Mouse (Mus musculus) small intestine, adult 2 months (tissue): Measurements from ENCODE around the gene Hist2h3c2. TPM values are rescaled to one million over a fixed set of nuclear protein-coding genes. Genes with fewer than 3 reads are reported as not detected.
"Not testable (repeated sequence)": the region's sequence is repeated elsewhere in the genome, so short reads cannot be mapped to it uniquely, and the experiment has no call there.

Source experiments
- H3K27ac ChIP-seq: fragments of 200-500 bp; 2 replicates; pipeline ENCODE4 v1.5.1; 2012; ENCODE audit warnings: low read depth, low read length, control low read depth, inconsistent platforms; ENCODE audit not compliant: insufficient read depth
- H3K27me3 ChIP-seq: fragments of 200-500 bp; 2 replicates; pipeline ENCODE4 v1.6.1; 2012; ENCODE audit warnings: mild to moderate bottlenecking, moderate library complexity, low read length, inconsistent platforms; ENCODE audit not compliant: control insufficient read depth, insufficient read depth
- H3K36me3 ChIP-seq: fragments of 200-500 bp; 2 replicates; pipeline ENCODE4 v1.6.1; 2012; ENCODE audit warnings: mild to moderate bottlenecking, low read length, control low read depth, inconsistent platforms; ENCODE audit not compliant: control insufficient read depth, insufficient read depth
- H3K4me1 ChIP-seq: fragments of 200-500 bp; 2 replicates; pipeline ENCODE4 v1.6.1; 2012; ENCODE audit warnings: low read length, inconsistent platforms, mixed read lengths; ENCODE audit not compliant: control insufficient read depth, insufficient read depth, insufficient read length
- H3K4me3 ChIP-seq: fragments of 200-500 bp; 2 replicates; pipeline ENCODE4 v1.5.1; 2012; ENCODE audit warnings: low read depth, mild to moderate bottlenecking, control low read depth, inconsistent platforms, low read length, moderate library complexity
- CTCF ChIP-seq: fragments of 200-500 bp; IDR thresholded peaks from 2 replicates; pipeline ENCODE4 v1.5.1; 2012; ENCODE audit warnings: low read depth, mild to moderate bottlenecking, control low read depth, inconsistent platforms, low read length, moderate library complexity, mixed read lengths; ENCODE audit not compliant: insufficient replicate concordance, insufficient read length; ENCODE audit errors: extremely low read depth
- POLR2A ChIP-seq: fragments of 200-500 bp; IDR thresholded peaks from 2 replicates; pipeline ENCODE4 v1.6.1; 2012; ENCODE audit warnings: low read depth, mild to moderate bottlenecking, control low read depth, inconsistent platforms, low read length, moderate library complexity
- WGBS: fragments of 180-500 bp; shearing (Covaris S2); methylation state at CpG from one replicate; pipeline ENCODE4 v1.1.7; 2018; 5-methylcytosine and 5-hydroxymethylcytosine counted together
- polyA plus RNA-seq: library from polyadenylated mRNA; depleted of rRNA; stranded (reverse); fragments of >200 nt; gene quantifications from 2 replicates; pipeline ENCODE4 v1.2.3, GENCODE M21; 2012

Hist2h3c2 gene
- polyA plus RNA-seq, 1 experiment: 109 TPM

- TF ChIP-seq POLR2A: peak; percentile 98
- TF ChIP-seq CTCF: no peak
- H3K4me1 ChIP-seq: peaks cover 2% of the 10 kb centered on the region; the same call in 1 of the 2 replicates
- peak within 1 kb of the TSS; percentile 68 for H3K4me3 ChIP-seq
- H3K27me3 ChIP-seq: no peaks in the 10 kb centered on the region
- peak within 1 kb of the TSS; percentile 97 for H3K27ac ChIP-seq
- no peaks in the 10 kb centered on the region for H3K36me3 ChIP-seq
- WGBS: under 1% methylated on average over 45 of the region's 45 CpGs
These were observed 30.9 kb upstream of the Hist2h3c2 start, which contains the start of gene Hist2h2bb for GRCm38 (mm10) chr3:96269511-96270474. TSS of gene Hist2h2bb (plus strand) at chr3:96269752.

- not testable (repeated sequence) for H3K27me3 ChIP-seq, H3K4me1 ChIP-seq, H3K36me3 ChIP-seq
- WGBS: under 1% methylated on average over 18 of the region's 44 CpGs
- H3K27ac ChIP-seq: peak overlapping the region; percentile 97
- peak overlapping the region; percentile 66 for H3K4me3 ChIP-seq
These were observed 29.9 kb upstream of the Hist2h3c2 start for GRCm38 (mm10) chr3:96268776-96269378.

DNA sequence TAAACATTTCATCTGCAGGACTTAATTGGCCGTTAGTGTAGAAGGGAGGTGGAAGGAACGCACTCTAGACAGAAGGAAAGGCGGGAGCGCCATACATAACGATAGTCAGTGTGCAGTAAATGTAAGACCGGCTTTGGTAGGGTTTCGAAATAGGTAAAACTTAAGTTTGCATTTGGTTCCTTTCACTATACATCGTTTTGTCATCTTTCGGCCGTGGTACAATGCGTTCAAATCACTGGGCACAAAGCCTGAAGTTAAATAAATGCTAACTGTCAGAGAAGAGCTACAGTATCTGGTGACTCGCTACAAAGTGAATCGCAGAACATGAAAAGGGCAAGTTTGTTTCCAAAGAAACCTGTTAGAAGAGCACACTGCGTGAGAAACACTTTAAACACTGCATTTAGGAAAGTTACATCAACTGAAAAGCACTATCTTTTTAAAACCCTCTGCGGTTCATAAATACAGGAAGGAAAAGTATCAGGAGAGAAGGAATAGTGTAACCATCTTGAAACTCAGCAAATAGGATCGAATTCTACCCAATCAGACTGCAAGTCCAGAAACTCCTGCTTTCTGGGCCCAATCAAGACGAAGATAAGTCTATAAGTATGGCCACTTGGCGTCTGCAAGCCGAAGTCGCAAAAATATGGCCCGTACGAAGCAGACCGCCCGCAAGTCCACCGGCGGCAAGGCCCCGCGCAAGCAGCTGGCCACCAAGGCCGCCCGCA is 29.3 kb upstream of the Hist2h3c2 start, which contains the start of gene Hist2h3b:
Hist2h3b (plus strand) TSS at position 604 of the 725 bp plus-strand sequence.
- peak; percentile 94 for TF ChIP-seq POLR2A
- no peak for TF ChIP-seq CTCF
- H3K36me3 ChIP-seq: no peaks in the 10 kb centered on the region
- peaks cover 2% of the 10 kb centered on the region; the same call in 1 of the 2 replicates for H3K4me1 ChIP-seq
- H3K27ac ChIP-seq: peak within 1 kb of the TSS; percentile 97
- 9% methylated on average over 30 of the region's 30 CpGs for WGBS
- peak within 1 kb of the TSS; percentile 68 for H3K4me3 ChIP-seq
- H3K27me3 ChIP-seq: no peaks in the 10 kb centered on the region

GRCm38 (mm10) chr3:96267541-96267940 is 28.6 kb upstream of the Hist2h3c2 start:
- Histone ChIP-seq H3K4me3 (no peak overlapping the region), H3K27ac (no peak overlapping the region), H3K4me1 (peaks cover 2% of the 10 kb centered on the region; the same call in 1 of the 2 replicates), H3K27me3 (no peaks in the 10 kb centered on the region), H3K36me3 (no peaks in the 10 kb centered on the region)
- TF ChIP-seq POLR2A: no peak
- TF ChIP-seq CTCF: no peak
- WGBS: 65% methylated on average over 4 of the region's 4 CpGs

DNA sequence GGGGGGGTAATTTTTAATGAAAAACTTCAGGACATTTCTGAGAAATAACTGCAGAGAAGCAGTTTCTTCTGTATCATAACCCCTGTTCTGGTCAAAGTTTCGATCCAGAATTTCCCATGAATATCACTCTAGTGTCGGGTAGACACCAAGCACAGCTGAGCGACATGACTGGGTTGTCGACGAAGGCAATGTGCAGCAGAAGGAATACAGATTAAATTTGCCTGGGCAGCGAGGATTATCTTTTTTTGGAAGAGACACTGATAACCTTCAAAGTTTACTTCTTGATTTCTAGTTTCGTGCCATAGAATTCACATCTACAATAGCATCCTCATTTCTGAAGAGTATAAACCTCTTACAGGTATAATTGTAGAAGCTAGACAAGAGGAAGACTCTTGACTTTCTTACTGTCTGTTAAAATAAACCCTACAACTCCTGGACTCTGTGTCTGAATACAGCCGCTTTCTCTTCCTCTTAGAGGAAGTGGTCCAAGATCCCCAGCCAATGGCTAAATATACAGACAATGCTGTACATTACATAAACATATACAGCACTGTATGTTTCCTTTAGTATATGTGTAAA is 27.3 kb upstream of the Hist2h3c2 start:
- WGBS: 81% methylated on average over 8 of the region's 8 CpGs
- no peak for TF ChIP-seq CTCF
- TF ChIP-seq POLR2A: no peak
- no peaks in the 10 kb centered on the region for H3K36me3 ChIP-seq

GRCm38 (mm10) chr3:96264404-96264949 is 25.6 kb upstream of the Hist2h3c2 start:
- WGBS: 55% methylated on average over 7 of the region's 7 CpGs
- H3K27me3 ChIP-seq: no peaks in the 10 kb centered on the region
- peaks cover 6% of the 10 kb centered on the region; the same call in 1 of the 2 replicates for H3K4me1 ChIP-seq
- peak overlapping the region; percentile 97; the same call in 1 of the 2 replicates for H3K27ac ChIP-seq
- no peak overlapping the region for H3K4me3 ChIP-seq
- TF ChIP-seq POLR2A: no peak
- TF ChIP-seq CTCF: no peak
- no peaks in the 10 kb centered on the region for H3K36me3 ChIP-seq

More for the DNA sequence above, 27.3 kb upstream of the Hist2h3c2 start:
- Histone ChIP-seq H3K27me3 (no peaks in the 10 kb centered on the region), H3K27ac (no peak overlapping the region), H3K4me1 (peaks cover 6% of the 10 kb centered on the region; the same call in 1 of the 2 replicates), H3K4me3 (no peak overlapping the region)
